Mouse (Mus musculus) neural tube, embryonic 15.5 days (tissue): ENCODE measurements at regions not wholly inside any gene's neighbourhood (a gene's known extent, or its start where the extent isn't known, plus 50 kb on each side); places are given as distances from the start of the nearest gene placed in this dataset.

Experiments
- ATAC-seq: fragments of 200-750 bp; cut with Nextera tagmentation; 2 replicates; pipeline ENCODE4 v1.8.0; 2017; ENCODE audit warnings: mild to moderate bottlenecking, moderate TSS enrichment, moderate library complexity; ENCODE audit not compliant: low FRiP score
- H3K27ac ChIP-seq: fragments of 300-500 bp; sonication (generic); replicated peaks from 2 replicates; pipeline ENCODE4 v1.5.1; 2015; ENCODE audit warnings: mild to moderate bottlenecking, inconsistent platforms
- H3K27me3 ChIP-seq: fragments of 300-500 bp; sonication (generic); replicated peaks from 2 replicates; pipeline ENCODE4 v1.6.1; 2015; ENCODE audit warnings: inconsistent platforms
- H3K36me3 ChIP-seq: fragments of 300-500 bp; sonication (generic); 2 replicates; pipeline ENCODE4 v1.6.1; 2015; ENCODE audit warnings: inconsistent platforms
- H3K4me1 ChIP-seq: fragments of 300-500 bp; sonication (generic); 2 replicates; pipeline ENCODE4 v1.6.1; 2015; ENCODE audit warnings: inconsistent platforms
- H3K4me2 ChIP-seq: fragments of 300-500 bp; sonication (generic); 2 replicates; pipeline ENCODE4 v1.6.1; 2015; ENCODE audit warnings: inconsistent platforms, mild to moderate bottlenecking, moderate library complexity
- H3K4me3 ChIP-seq: fragments of 300-500 bp; sonication (generic); replicated peaks from 2 replicates; pipeline ENCODE4 v1.5.1; 2015; ENCODE audit warnings: mild to moderate bottlenecking, inconsistent platforms
- H3K9ac ChIP-seq: fragments of 300-500 bp; sonication (generic); replicated peaks from 2 replicates; pipeline ENCODE4 v1.6.1; 2015; ENCODE audit warnings: mild to moderate bottlenecking, inconsistent platforms
- H3K9me3 ChIP-seq: fragments of 300-500 bp; sonication (generic); replicated peaks from 2 replicates; pipeline ENCODE4 v1.6.1; 2016; ENCODE audit warnings: inconsistent platforms
- WGBS: fragments of 180-500 bp; shearing (Covaris S2); methylation state at CpG from one replicate; pipeline ENCODE4 v1.1.7; 2015; ENCODE audit warnings: mixed read lengths; 5-methylcytosine and 5-hydroxymethylcytosine counted together

- Histone ChIP-seq H3K4me1 (no peaks in the 10 kb centered on the region), H3K9me3 (no peaks in the 10 kb centered on the region), H3K4me2 (no peak overlapping the region), H3K4me3 (no peak overlapping the region), H3K27ac (no peak overlapping the region), H3K9ac (no peak overlapping the region), H3K27me3 (no peaks in the 10 kb centered on the region), H3K36me3 (no peaks in the 10 kb centered on the region)
- 65% methylated on average over 2 of the region's 2 CpGs for WGBS
- ATAC-seq: no peak
Observed at GRCm38 (mm10) chrX:7474831-7475230, 98.6 kb upstream of the Foxp3 start.

GRCm38 (mm10) chrX:7473814-7474213 lies 98.2 kb upstream of the Usp27x start:
- ATAC-seq: peak; percentile 75; the same call in 1 of the 2 replicates
- H3K4me2 ChIP-seq: no peak overlapping the region
- H3K27me3 ChIP-seq: no peaks in the 10 kb centered on the region
- 32% methylated on average over 2 of the region's 2 CpGs for WGBS
- no peak overlapping the region for H3K4me3 ChIP-seq
- no peak overlapping the region for H3K27ac ChIP-seq
- H3K36me3 ChIP-seq: no peaks in the 10 kb centered on the region
- no peak overlapping the region for H3K9ac ChIP-seq
- H3K4me1 ChIP-seq: no peaks in the 10 kb centered on the region
- H3K9me3 ChIP-seq: no peaks in the 10 kb centered on the region

GRCm38 (mm10) chrX:7469801-7470200 lies 94.2 kb upstream of the Usp27x start:
- H3K9ac ChIP-seq: no peak overlapping the region
- H3K9me3 ChIP-seq: no peaks in the 10 kb centered on the region
- ATAC-seq: no peak
- H3K4me1 ChIP-seq: no peaks in the 10 kb centered on the region
- 86% methylated on average over 1 of the region's 1 CpGs for WGBS
- H3K4me3 ChIP-seq: no peak overlapping the region
- H3K36me3 ChIP-seq: no peaks in the 10 kb centered on the region
- H3K4me2 ChIP-seq: no peak overlapping the region
- H3K27me3 ChIP-seq: no peaks in the 10 kb centered on the region
- H3K27ac ChIP-seq: no peak overlapping the region

DNA sequence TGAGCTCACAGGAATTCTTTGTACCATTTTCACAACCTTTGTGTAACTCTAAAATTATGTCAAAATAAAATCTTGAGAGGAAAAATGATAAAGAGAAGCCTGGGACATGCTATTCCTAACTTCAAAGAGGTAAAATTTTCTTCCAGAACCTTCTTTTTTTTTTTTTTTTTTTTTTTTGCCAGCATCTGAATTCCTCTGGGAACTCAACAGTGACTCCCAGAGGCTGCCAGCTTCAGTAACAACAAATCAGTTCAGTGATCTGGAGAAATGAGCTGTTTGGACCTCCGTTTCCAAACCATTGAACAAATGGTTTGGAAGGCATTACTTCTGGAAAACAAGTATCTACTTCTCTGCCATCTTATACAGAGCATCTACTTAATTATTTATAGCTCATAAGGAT lies 92.4 kb upstream of the Usp27x start:
- H3K4me2 ChIP-seq: no peak overlapping the region
- no peak overlapping the region for H3K9ac ChIP-seq
- no peak overlapping the region for H3K4me3 ChIP-seq
- no peak overlapping the region for H3K27ac ChIP-seq
- H3K4me1 ChIP-seq: no peaks in the 10 kb centered on the region
- H3K27me3 ChIP-seq: no peaks in the 10 kb centered on the region
- H3K9me3 ChIP-seq: no peaks in the 10 kb centered on the region
- no peaks in the 10 kb centered on the region for H3K36me3 ChIP-seq
- 37% methylated on average over 1 of the region's 1 CpGs for WGBS
- no peak for ATAC-seq

GRCm38 (mm10) chrX:7456851-7457250 lies 81.2 kb upstream of the Usp27x start:
- 77% methylated on average over 4 of the region's 4 CpGs for WGBS
- no peaks in the 10 kb centered on the region for H3K27me3 ChIP-seq
- no peaks in the 10 kb centered on the region for H3K4me1 ChIP-seq
- H3K9ac ChIP-seq: no peak overlapping the region
- ATAC-seq: no peak
- H3K36me3 ChIP-seq: no peaks in the 10 kb centered on the region
- H3K4me2 ChIP-seq: no peak overlapping the region
- H3K9me3 ChIP-seq: no peaks in the 10 kb centered on the region
- H3K27ac ChIP-seq: no peak overlapping the region
- no peak overlapping the region for H3K4me3 ChIP-seq

GRCm38 (mm10) chrX:7445035-7445434 lies 69.4 kb upstream of the Usp27x start:
- 43% methylated on average over 3 of the region's 3 CpGs for WGBS

GRCm38 (mm10) chrX:7444583-7444982 lies 69.0 kb upstream of the Usp27x start:
- H3K9me3 ChIP-seq: no peaks in the 10 kb centered on the region
- no peak overlapping the region for H3K4me2 ChIP-seq
- H3K27ac ChIP-seq: no peak overlapping the region
- H3K4me3 ChIP-seq: no peak overlapping the region
- H3K9ac ChIP-seq: no peak overlapping the region
- ATAC-seq: no peak
- WGBS: 24% methylated on average over 6 of the region's 6 CpGs
- no peaks in the 10 kb centered on the region for H3K4me1 ChIP-seq
- H3K36me3 ChIP-seq: no peaks in the 10 kb centered on the region
- no peaks in the 10 kb centered on the region for H3K27me3 ChIP-seq

More at GRCm38 (mm10) chrX:7445035-7445434, 69.4 kb upstream of the Usp27x start:
- Histone ChIP-seq H3K36me3 (no peaks in the 10 kb centered on the region), H3K4me2 (no peak overlapping the region), H3K27ac (no peak overlapping the region), H3K9me3 (no peaks in the 10 kb centered on the region), H3K4me1 (no peaks in the 10 kb centered on the region), H3K4me3 (no peak overlapping the region), H3K9ac (no peak overlapping the region), H3K27me3 (no peaks in the 10 kb centered on the region)
- no peak for ATAC-seq

- Histone ChIP-seq H3K4me3 (no peak overlapping the region), H3K36me3 (no peaks in the 10 kb centered on the region), H3K27ac (no peak overlapping the region), H3K9me3 (no peaks in the 10 kb centered on the region), H3K4me2 (no peak overlapping the region), H3K4me1 (no peaks in the 10 kb centered on the region), H3K27me3 (no peaks in the 10 kb centered on the region), H3K9ac (no peak overlapping the region)
- no peak for ATAC-seq
- WGBS: 33% methylated on average over 6 of the region's 6 CpGs
Observed at GRCm38 (mm10) chrX:7443996-7444421, 68.4 kb upstream of the Usp27x start.

DNA sequence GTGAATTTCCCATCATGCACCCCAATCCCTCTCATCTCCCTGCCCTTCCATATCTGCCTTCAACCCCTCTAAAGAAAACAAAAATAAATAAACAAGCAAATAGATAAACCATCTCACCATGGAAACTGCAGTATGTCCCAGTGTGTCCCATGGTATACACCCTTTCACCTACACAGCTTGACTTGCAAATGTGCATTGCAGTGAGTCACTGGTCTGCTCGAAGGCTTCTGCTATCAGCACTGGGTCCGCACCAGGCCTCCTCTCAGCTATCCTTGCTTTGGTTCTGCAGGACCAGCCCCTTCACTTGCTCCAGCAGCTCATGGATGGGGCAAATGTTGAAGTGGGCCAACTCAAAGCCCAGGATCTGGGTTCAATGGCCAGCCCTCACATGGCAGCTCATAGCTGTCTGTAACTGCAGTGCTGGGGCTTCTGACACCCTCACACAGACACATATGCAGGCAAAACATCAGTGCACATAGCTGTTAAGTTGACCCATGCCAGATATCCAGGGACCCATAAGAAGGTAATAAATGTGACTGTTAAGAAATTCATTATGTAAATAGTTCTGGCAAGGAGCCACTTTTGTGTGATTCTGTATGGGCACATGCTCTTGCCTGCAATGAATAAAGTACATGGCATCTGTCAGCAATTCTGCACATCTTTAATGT lies 59.9 kb upstream of the Usp27x start:
- WGBS: 78% methylated on average over 2 of the region's 2 CpGs
- H3K9me3 ChIP-seq: no peaks in the 10 kb centered on the region
- peak; percentile 61 for ATAC-seq

DNA sequence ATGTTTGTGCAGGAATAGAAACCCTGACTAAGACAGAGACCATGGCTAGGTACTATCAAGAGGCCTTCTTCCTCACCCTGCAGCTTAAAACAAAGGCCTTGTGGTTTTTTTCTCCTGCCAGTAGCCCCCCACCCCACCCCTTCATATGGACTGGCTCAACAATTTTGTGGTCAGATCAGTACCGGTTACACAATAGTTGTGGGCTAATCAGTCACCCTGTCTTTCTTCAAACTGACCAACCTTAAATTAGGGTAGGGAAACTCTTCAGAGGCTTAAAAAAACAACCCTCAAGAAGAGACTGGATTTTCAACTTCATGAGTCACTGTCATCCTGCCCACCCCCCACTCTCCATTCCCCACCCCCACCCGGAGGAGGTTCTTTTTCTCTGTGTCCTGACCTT lies 58.6 kb upstream of the Usp27x start:
- Histone ChIP-seq H3K36me3 (no peaks in the 10 kb centered on the region), H3K9ac (no peak overlapping the region), H3K27me3 (no peaks in the 10 kb centered on the region), H3K27ac (no peak overlapping the region), H3K4me3 (no peak overlapping the region), H3K4me2 (no peak overlapping the region), H3K9me3 (no peaks in the 10 kb centered on the region), H3K4me1 (no peaks in the 10 kb centered on the region)
- WGBS: 53% methylated on average over 2 of the region's 2 CpGs
- ATAC-seq: no peak

More for the DNA sequence above, 59.9 kb upstream of the Usp27x start:
- Histone ChIP-seq H3K4me1 (no peaks in the 10 kb centered on the region), H3K4me3 (no peak overlapping the region), H3K27ac (no peak overlapping the region), H3K36me3 (no peaks in the 10 kb centered on the region), H3K27me3 (no peaks in the 10 kb centered on the region), H3K4me2 (no peak overlapping the region), H3K9ac (no peak overlapping the region)

DNA sequence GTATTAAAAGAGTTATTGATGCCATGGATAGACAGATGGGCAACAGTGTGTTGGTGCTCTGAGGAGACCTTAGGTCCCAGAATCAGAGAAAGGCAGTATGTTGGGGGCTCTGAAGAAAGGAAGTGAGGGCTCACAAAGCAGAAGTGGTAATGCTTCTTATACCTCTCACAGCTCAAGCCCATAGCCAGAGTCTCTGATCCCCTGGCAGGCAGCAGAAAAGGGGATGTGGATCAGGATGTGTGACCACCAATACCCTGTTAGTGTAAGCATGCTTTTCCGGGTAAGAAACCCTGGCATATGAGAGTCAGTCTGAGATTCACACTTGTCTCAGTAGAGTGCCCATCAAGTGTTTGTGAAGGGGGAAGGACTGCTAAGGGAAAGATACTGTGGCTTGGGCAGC lies 54.8 kb upstream of the Usp27x start:
- WGBS: 94% methylated on average over 1 of the region's 1 CpGs
- no peak for ATAC-seq

DNA sequence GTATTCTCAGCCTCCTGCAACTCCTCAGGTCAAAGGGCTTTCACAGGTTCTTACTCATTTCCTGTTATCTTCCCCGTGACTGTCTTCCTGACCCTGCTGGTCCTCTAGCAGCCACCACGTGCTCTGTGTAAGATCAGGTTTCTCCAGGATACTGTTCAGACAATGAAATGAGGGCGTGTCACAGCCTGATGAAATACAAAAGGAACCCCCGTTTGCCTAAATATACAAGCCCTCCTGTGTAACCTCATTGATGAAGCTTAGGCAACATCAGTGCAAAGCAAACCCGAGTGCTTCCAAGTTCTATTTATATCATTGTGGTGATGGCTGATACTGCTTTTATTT lies 53.9 kb upstream of the Usp27x start:
- no peak overlapping the region for H3K4me3 ChIP-seq
- H3K36me3 ChIP-seq: no peaks in the 10 kb centered on the region
- H3K27me3 ChIP-seq: no peaks in the 10 kb centered on the region
- H3K4me1 ChIP-seq: no peaks in the 10 kb centered on the region
- WGBS: 23% methylated on average over 5 of the region's 5 CpGs
- H3K9ac ChIP-seq: no peak overlapping the region
- no peak overlapping the region for H3K4me2 ChIP-seq
- no peak overlapping the region for H3K27ac ChIP-seq
- ATAC-seq: no peak; the same call in 1 of the 2 replicates
- H3K9me3 ChIP-seq: no peaks in the 10 kb centered on the region

More for the DNA sequence above, 54.8 kb upstream of the Usp27x start:
- Histone ChIP-seq H3K4me3 (no peak overlapping the region), H3K4me2 (no peak overlapping the region), H3K36me3 (no peaks in the 10 kb centered on the region), H3K9ac (no peak overlapping the region), H3K27ac (no peak overlapping the region), H3K4me1 (no peaks in the 10 kb centered on the region), H3K27me3 (no peaks in the 10 kb centered on the region), H3K9me3 (no peaks in the 10 kb centered on the region)
